ENCODE assay signal across 25 mouse cellular contexts in genomic region chr13:44881001-44881400, GRCm38 (mm10).
A peak's percentile ranks its signal among the peaks of the same experiment; 100 is the strongest.
DNase-seq lines count a peak whose midpoint lies in the region; ATAC-seq and TF ChIP-seq lines count a peak whose summit lies in the region.
"Had no signal": no experiment of that assay in that cellular context is flagged by ENCODE, and none has a peak within 500 bp of the region (broad histone marks: within the 10 kb centered on the region; RNA-seq: fewer than 3 reads in every experiment).

No protein-coding gene starts in this region.

- TF ChIP-seq CTCF in kidney, adult 2 months (conservative IDR thresholded peaks at IDR 0.05; ENCODE audit: insufficient read depth, insufficient read length, low read depth, low read length) = no peak

- no peak overlapping the region for H3K4me3 ChIP-seq in kidney, adult 2 months (ENCODE audit: insufficient read depth, low read depth, low read length)
- H3K4me3 ChIP-seq in midbrain, embryonic 11.5 days (ENCODE audit: low read depth, low read length) = no peak overlapping the region
- no peak overlapping the region for H3K4me3 ChIP-seq in midbrain, embryonic 15.5 days
- H3K4me3 ChIP-seq: embryonic facial prominence, embryonic 12.5 days; erythroblast, embryonic 14.5 days; forebrain, embryonic 10.5 days; gastrocnemius, adult 2 months; hindbrain, embryonic 15.5 days had no signal

- 67% methylated on average over 4 of the region's 4 CpGs for WGBS in kidney, adult 2 months
- WGBS in midbrain, embryonic 11.5 days = 88% methylated on average over 4 of the region's 4 CpGs
- 86% methylated on average over 4 of the region's 4 CpGs for WGBS in midbrain, embryonic 15.5 days

- DNase-seq in heart, adult 11 months = peak; percentile 8
- DNase-seq in heart, postnatal 36 days = no peak
- DNase-seq in kidney, adult 2 months = peak; percentile 44
- DNase-seq in kidney, adult 18-20 months = no peak
- DNase-seq in midbrain, embryonic 11.5 days (ENCODE audit: low spot score, missing footprints) = peak; percentile 78
- DNase-seq in gastrocnemius, postnatal 4 days (ENCODE audit: low spot score in 2 of 2) = no peak
- DNase-seq: adrenal gland, adult 2 months; adrenal gland, postnatal 25 days; cerebellum, adult 18-20 months; cerebellum, postnatal 10 days; embryo, embryonic 11 days; gastrocnemius, adult 2 months; gastrocnemius, postnatal 25 days; heart, adult 18-20 months; heart, postnatal 14 days had no signal

- TF ChIP-seq POLR2A in kidney, adult 2 months (IDR thresholded peaks at IDR 0.05; ENCODE audit: low read depth, low read length) = no peak

- H3K27ac ChIP-seq in kidney, adult 2 months (ENCODE audit: insufficient read depth, low read depth, low read length) = no peak overlapping the region
- no peak overlapping the region for H3K27ac ChIP-seq in midbrain, embryonic 11.5 days (ENCODE audit: low read depth, low read length)
- no peak overlapping the region for H3K27ac ChIP-seq in midbrain, embryonic 15.5 days
- H3K27ac ChIP-seq: embryonic facial prominence, embryonic 12.5 days; forebrain, embryonic 10.5 days; gastrocnemius, adult 2 months; hindbrain, embryonic 15.5 days had no signal

- H3K27me3 ChIP-seq in kidney, adult 2 months (replicated peaks; ENCODE audit: control insufficient read depth, insufficient read depth, low read length) = no peaks in the 10 kb centered on the region
- no peaks in the 10 kb centered on the region for H3K27me3 ChIP-seq in midbrain, embryonic 11.5 days (ENCODE audit: control insufficient read depth, insufficient read depth, low read length)
- H3K27me3 ChIP-seq in midbrain, embryonic 15.5 days (replicated peaks) = no peaks in the 10 kb centered on the region
- H3K27me3 ChIP-seq: embryonic facial prominence, embryonic 12.5 days; hindbrain, embryonic 15.5 days; Patski had no signal

- H3K36me3 ChIP-seq in kidney, adult 2 months (ENCODE audit: control insufficient read depth, insufficient read depth, low read length) = no peaks in the 10 kb centered on the region; the same call in 1 of the 2 replicates
- no peaks in the 10 kb centered on the region for H3K36me3 ChIP-seq in midbrain, embryonic 11.5 days (ENCODE audit: control insufficient read depth, insufficient read depth, low read length)
- H3K36me3 ChIP-seq in midbrain, embryonic 15.5 days (replicated peaks) = no peaks in the 10 kb centered on the region; the same call in 1 of the 2 replicates

- H3K4me2 ChIP-seq in midbrain, embryonic 11.5 days = no peak overlapping the region
- H3K4me2 ChIP-seq in midbrain, embryonic 15.5 days = no peak overlapping the region
- H3K4me2 ChIP-seq: embryonic facial prominence, embryonic 12.5 days; heart, embryonic 11.5 days; hindbrain, embryonic 15.5 days had no signal

- peaks cover 15% of the 10 kb centered on the region for H3K4me1 ChIP-seq in kidney, adult 2 months (ENCODE audit: control insufficient read depth, insufficient read depth, low read length)
- peaks cover 5% of the 10 kb centered on the region; the same call in 1 of the 2 replicates for H3K4me1 ChIP-seq in midbrain, embryonic 11.5 days (ENCODE audit: control insufficient read depth, insufficient read depth, low read length)
- H3K4me1 ChIP-seq in midbrain, embryonic 15.5 days = peaks cover 32% of the 10 kb centered on the region
- H3K4me1 ChIP-seq: embryonic facial prominence, embryonic 12.5 days had no signal

- ATAC-seq in midbrain, embryonic 11.5 days (ENCODE audit: low FRiP score) = no peak
- no peak for ATAC-seq in midbrain, embryonic 15.5 days (replicated peaks)
- ATAC-seq: activated CD4-positive, CD25-positive, alpha-beta regulatory T cell, adult 4 months; forebrain, embryonic 14.5 days; intestine, embryonic 16.5 days; Patski had no signal

- no peak overlapping the region for H3K9ac ChIP-seq in midbrain, embryonic 11.5 days (ENCODE audit: low read length)
- H3K9ac ChIP-seq in midbrain, embryonic 15.5 days = no peak overlapping the region
- H3K9ac ChIP-seq: embryonic facial prominence, embryonic 12.5 days; hindbrain, embryonic 15.5 days had no signal

- no peaks in the 10 kb centered on the region for H3K9me3 ChIP-seq in midbrain, embryonic 11.5 days (ENCODE audit: control insufficient read depth, low read length)
- no peaks in the 10 kb centered on the region for H3K9me3 ChIP-seq in midbrain, embryonic 15.5 days
- H3K9me3 ChIP-seq: embryonic facial prominence, embryonic 12.5 days; forebrain, embryonic 10.5 days; hindbrain, embryonic 15.5 days had no signal

- intact Hi-C loops in heart, postnatal 36 days (cut with DNase I) = no loop called here

Comparison
In these comparisons a context has a peak if more than half of its experiments do, and no peak if none do; other contexts are left out.
1. DNase-seq: peak in heart, adult 11 months (single experiment), kidney, adult 2 months (single experiment) and midbrain, embryonic 11.5 days (single experiment); none in heart, postnatal 36 days (0 of 2), kidney, adult 18-20 months (single experiment) and gastrocnemius, postnatal 4 days (0 of 2).